Mouse (Mus musculus): ENCODE results near the gene Vkorc1l1. TPM values are rescaled to one million over a fixed set of nuclear protein-coding genes. Genes with fewer than 3 reads are reported as not detected.

Gene Vkorc1l1
- polyA plus RNA-seq (2014; fragmentation: Illumina TruSeq; extraction: RNeasy Lipid Tissue Mini Kit (QIAGEN cat#74804); ENCODE audit: low replicate concordance) = 70.7 TPM

GRCm38 (mm10) chr5:129941495-129942045, at the start of gene Vkorc1l1:
Vkorc1l1 (plus strand) TSS chr5:129941970.

GRCm38 (mm10) chr5:129895198-129896088, 46.3 kb upstream of the Vkorc1l1 start, which contains the start of gene Zbed5:
Zbed5 (plus strand) TSS chr5:129895723.

GRCm38 (mm10) chr5:129898449-129898848, 43.3 kb upstream of the Vkorc1l1 start, which contains the start of gene Phkg1:
Phkg1 (minus strand) TSS chr5:129898549.

GRCm38 (mm10) chr5:129908242-129908965, 33.4 kb upstream of the Vkorc1l1 start, which contains the start of gene Nupr1l:
Nupr1l (plus strand) TSS chr5:129908540.

GRCm38 (mm10) chr5:130002301-130003146, 60.8 kb downstream of the Vkorc1l1 start, which contains the start of gene Gusb:
Gusb (minus strand) TSS chr5:130003049.

GRCm38 (mm10) chr5:130029142-130029897, 87.5 kb downstream of the Vkorc1l1 start, which contains the start of the genes Asl and Crcp:
Asl (minus strand) TSS chr5:130029247.
Crcp (plus strand) TSS chr5:130029290.

Other genes with a start within 250 kb of the Vkorc1l1 start
- not detected for gene Sept14, start 233.5 kb upstream of the Vkorc1l1 start, polyA plus RNA-seq (2014; fragmentation: Illumina TruSeq; extraction: RNeasy Lipid Tissue Mini Kit (QIAGEN cat#74804); ENCODE audit: low replicate concordance)
- 45.0 TPM for gene Mrps17, start 226.5 kb upstream of the Vkorc1l1 start, polyA plus RNA-seq (2014; fragmentation: Illumina TruSeq; extraction: RNeasy Lipid Tissue Mini Kit (QIAGEN cat#74804); ENCODE audit: low replicate concordance)
- 28.0 TPM for gene Nipsnap2, start 216.9 kb upstream of the Vkorc1l1 start, polyA plus RNA-seq (2014; fragmentation: Illumina TruSeq; extraction: RNeasy Lipid Tissue Mini Kit (QIAGEN cat#74804); ENCODE audit: low replicate concordance)
- gene Psph, start 154.5 kb upstream of the Vkorc1l1 start, polyA plus RNA-seq (2014; fragmentation: Illumina TruSeq; extraction: RNeasy Lipid Tissue Mini Kit (QIAGEN cat#74804); ENCODE audit: low replicate concordance) = 1.3 TPM
- 0.71 TPM for gene Sumf2, start 95.0 kb upstream of the Vkorc1l1 start, polyA plus RNA-seq (2014; fragmentation: Illumina TruSeq; extraction: RNeasy Lipid Tissue Mini Kit (QIAGEN cat#74804); ENCODE audit: low replicate concordance)
- gene Chchd2, start 54.5 kb upstream of the Vkorc1l1 start, polyA plus RNA-seq (2014; fragmentation: Illumina TruSeq; extraction: RNeasy Lipid Tissue Mini Kit (QIAGEN cat#74804); ENCODE audit: low replicate concordance) = 598 TPM
- 0.52 TPM for gene Zbed5, start 46.2 kb upstream of the Vkorc1l1 start, polyA plus RNA-seq (2014; fragmentation: Illumina TruSeq; extraction: RNeasy Lipid Tissue Mini Kit (QIAGEN cat#74804); ENCODE audit: low replicate concordance)
- gene Phkg1, start 43.4 kb upstream of the Vkorc1l1 start, polyA plus RNA-seq (2014; fragmentation: Illumina TruSeq; extraction: RNeasy Lipid Tissue Mini Kit (QIAGEN cat#74804); ENCODE audit: low replicate concordance) = 0.30 TPM
- not detected for gene Nupr1l, start 33.4 kb upstream of the Vkorc1l1 start, polyA plus RNA-seq (2014; fragmentation: Illumina TruSeq; extraction: RNeasy Lipid Tissue Mini Kit (QIAGEN cat#74804); ENCODE audit: low replicate concordance)
- 9.5 TPM for gene Gusb, start 61.1 kb downstream of the Vkorc1l1 start, polyA plus RNA-seq (2014; fragmentation: Illumina TruSeq; extraction: RNeasy Lipid Tissue Mini Kit (QIAGEN cat#74804); ENCODE audit: low replicate concordance)
- gene Asl, start 87.3 kb downstream of the Vkorc1l1 start, polyA plus RNA-seq (2014; fragmentation: Illumina TruSeq; extraction: RNeasy Lipid Tissue Mini Kit (QIAGEN cat#74804); ENCODE audit: low replicate concordance) = 2.0 TPM
- 8.9 TPM for gene Crcp, start 87.3 kb downstream of the Vkorc1l1 start, polyA plus RNA-seq (2014; fragmentation: Illumina TruSeq; extraction: RNeasy Lipid Tissue Mini Kit (QIAGEN cat#74804); ENCODE audit: low replicate concordance)
- gene Tpst1, start 131.4 kb downstream of the Vkorc1l1 start, polyA plus RNA-seq (2014; fragmentation: Illumina TruSeq; extraction: RNeasy Lipid Tissue Mini Kit (QIAGEN cat#74804); ENCODE audit: low replicate concordance) = 6.3 TPM
- gene Kctd7, start 202.9 kb downstream of the Vkorc1l1 start, polyA plus RNA-seq (2014; fragmentation: Illumina TruSeq; extraction: RNeasy Lipid Tissue Mini Kit (QIAGEN cat#74804); ENCODE audit: low replicate concordance) = 0.33 TPM
- gene Rabgef1, start 229.8 kb downstream of the Vkorc1l1 start, polyA plus RNA-seq (2014; fragmentation: Illumina TruSeq; extraction: RNeasy Lipid Tissue Mini Kit (QIAGEN cat#74804); ENCODE audit: low replicate concordance) = 19.2 TPM

All from small intestine, adult 10 weeks (tissue).